Mouse (Mus musculus) G1E (cell line): ENCODE measurements around the gene Rplp2. TPM values are rescaled to one million over a fixed set of nuclear protein-coding genes. Genes with fewer than 3 reads are reported as not detected.

Experiments
- ATAC-seq: 2 replicates; pipeline ENCODE4 v1.8.0; 2016; ENCODE audit warnings: mild to moderate bottlenecking; ENCODE audit not compliant: insufficient number of reproducible peaks, poor library complexity, low FRiP score, severe bottlenecking; ENCODE audit errors: extremely low read depth
- DNase-seq: peaks from one replicate; pipeline ENCODE4 v3.0.0; 2012; ENCODE audit warnings: low spot score
- H3K27me3 ChIP-seq: 2 replicates; pipeline ENCODE4 v1.6.1; 2012; ENCODE audit warnings: mild to moderate bottlenecking, low read length, inconsistent platforms; ENCODE audit not compliant: insufficient read depth
- H3K36me3 ChIP-seq: replicated peaks from 2 replicates; pipeline ENCODE3; 2012; ENCODE audit warnings: mild to moderate bottlenecking, inconsistent platforms
- H3K4me1 ChIP-seq: 2 replicates; pipeline ENCODE4 v1.6.1; 2012; ENCODE audit warnings: low read depth, low read length, inconsistent platforms, mixed read lengths; ENCODE audit not compliant: insufficient read depth
- H3K4me3 ChIP-seq: 2 replicates; pipeline ENCODE4 v1.5.1; 2012; ENCODE audit warnings: low read depth, mild to moderate bottlenecking, inconsistent platforms, low read length, moderate library complexity, mixed read lengths
- H3K9me3 ChIP-seq: replicated peaks from 2 replicates; pipeline ENCODE4 v1.6.1; 2012; ENCODE audit warnings: inconsistent platforms
- CTCF ChIP-seq: IDR thresholded peaks from 2 replicates; pipeline ENCODE4 v1.5.1; 2012; ENCODE audit warnings: low read depth, low read length, inconsistent platforms, mixed read lengths
- GATA1 ChIP-seq: IDR thresholded peaks from 2 replicates; pipeline ENCODE4 v1.6.1; 2012; ENCODE audit warnings: borderline replicate concordance, low read length, inconsistent platforms, mixed read lengths
- GATA2 ChIP-seq: IDR thresholded peaks from 2 replicates; pipeline ENCODE4 v1.6.1; 2012; ENCODE audit warnings: low read depth, low read length, inconsistent platforms, borderline replicate concordance
- POLR2AphosphoS5 ChIP-seq: IDR thresholded peaks from 2 replicates; pipeline ENCODE4 v1.6.1; 2012; ENCODE audit warnings: low read depth, low read length, inconsistent platforms; ENCODE audit not compliant: insufficient replicate concordance
- TAL1 ChIP-seq: conservative IDR thresholded peaks from 2 replicates; pipeline ENCODE4 v1.6.1; 2012; ENCODE audit warnings: low read depth, low read length, inconsistent platforms, mixed read lengths
- polyA plus RNA-seq: library from polyadenylated mRNA; stranded (reverse); fragments of >175 nt; gene quantifications from 2 replicates; pipeline ENCODE4 v1.2.3, GENCODE M21; 2012
- total RNA-seq, 2 experiments: library from RNA; stranded (forward) in 1 of 2; stranded (reverse) in 1 of 2; fragments of 200-1000 nt in 1 of 2; fragments of >200 nt in 1 of 2; fragmentation: Nextera tagmentation in 1 of 2; gene quantifications; 2 replicates each; pipeline ENCODE4 v1.2.3; 2014 to 2017

Gene Rplp2
- total and polyA plus RNA-seq, 3 experiments, result 939 to 6,746 (median 1,867) TPM

DNA sequence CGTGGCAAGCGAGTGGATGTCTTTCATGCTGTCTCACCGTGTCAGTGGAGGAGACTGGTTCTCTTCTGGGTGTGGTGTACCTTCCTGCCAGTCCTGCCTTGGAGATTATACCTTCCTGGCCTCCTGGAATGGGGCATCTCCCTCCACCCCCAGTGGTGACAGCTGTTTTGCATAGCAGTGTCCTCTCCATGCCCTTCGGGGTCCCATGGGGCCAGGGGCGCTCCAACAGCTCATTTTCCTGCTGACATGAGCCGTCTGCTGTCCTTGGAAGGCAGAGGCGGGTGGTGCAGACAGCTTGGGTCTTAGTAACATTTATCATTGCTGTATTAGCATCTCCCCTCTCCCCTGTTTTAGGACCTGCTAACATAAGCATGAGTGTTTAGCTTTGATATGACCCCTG lies 40.0 kb downstream of the Rplp2 start:
- ATAC-seq, result no peak
- Histone ChIP-seq H3K36me3 (peaks cover 95% of the 10 kb centered on the region), H3K9me3 (no peaks in the 10 kb centered on the region), H3K4me3 (no peak overlapping the region), H3K27me3 (no peaks in the 10 kb centered on the region), H3K4me1 (peaks cover 7% of the 10 kb centered on the region)
- DNase-seq, result no peak
- TF ChIP-seq TAL1 (no peak), GATA1 (no peak), POLR2AphosphoS5 (no peak), GATA2 (no peak), CTCF (no peak)

GRCm38 (mm10) chr7:141491151-141491550 lies 44.0 kb downstream of the Rplp2 start:
- Histone ChIP-seq H3K9me3 (no peaks in the 10 kb centered on the region), H3K4me1 (0 out of 2 replicates have a peak, but pooled peaks cover 2% of the 10 kb centered on the region), H3K27me3 (no peaks in the 10 kb centered on the region), H3K4me3 (no peak overlapping the region), H3K36me3 (peaks cover 94% of the 10 kb centered on the region)
- ATAC-seq (no peak; the same call in 1 of the 2 replicates), DNase-seq (no peak)
- no peak for TF ChIP-seq CTCF
- TF ChIP-seq POLR2AphosphoS5, result no peak

- Histone ChIP-seq H3K27me3 (no peaks in the 10 kb centered on the region), H3K4me3 (no peak overlapping the region), H3K9me3 (no peaks in the 10 kb centered on the region), H3K4me1 (0 out of 2 replicates have a peak, but pooled peaks cover 2% of the 10 kb centered on the region), H3K36me3 (peaks cover 94% of the 10 kb centered on the region)
- ATAC-seq (no peak), DNase-seq (no peak)
- no peak for TF ChIP-seq GATA1
- no peak for TF ChIP-seq GATA2
- TF ChIP-seq TAL1, result no peak
- TF ChIP-seq POLR2AphosphoS5, result no peak
- no peak for TF ChIP-seq CTCF
Measured at GRCm38 (mm10) chr7:141492738-141493137, 45.6 kb downstream of the Rplp2 start.

DNA sequence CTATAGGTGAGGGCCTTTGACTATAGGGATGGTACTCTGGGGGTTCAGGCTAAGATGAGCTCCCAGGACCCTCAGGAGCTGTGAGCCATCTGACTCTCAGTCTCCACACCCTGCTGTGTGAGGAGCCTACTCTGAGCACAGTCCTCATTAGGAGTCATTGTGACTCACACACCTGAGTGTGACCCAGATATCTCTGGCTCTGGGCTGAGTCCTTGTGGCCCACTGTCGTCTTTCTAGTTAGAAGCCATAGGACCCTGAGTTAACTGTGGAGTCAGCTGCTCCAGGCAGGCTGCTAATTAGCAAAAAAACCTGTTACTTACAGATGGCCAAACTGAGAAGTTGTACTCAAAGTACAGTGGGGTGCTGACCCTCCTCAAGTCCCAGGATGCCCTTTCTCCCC lies 46.6 kb downstream of the Rplp2 start:
- no peak for ATAC-seq
- DNase-seq, result no peak
- Histone ChIP-seq H3K4me1 (0 out of 2 replicates have a peak, but pooled peaks cover 2% of the 10 kb centered on the region), H3K9me3 (no peaks in the 10 kb centered on the region), H3K27me3 (no peaks in the 10 kb centered on the region), H3K4me3 (no peak overlapping the region), H3K36me3 (peaks cover 98% of the 10 kb centered on the region)
- TF ChIP-seq POLR2AphosphoS5 (no peak), CTCF (no peak), GATA1 (no peak), TAL1 (no peak), GATA2 (no peak)

DNA sequence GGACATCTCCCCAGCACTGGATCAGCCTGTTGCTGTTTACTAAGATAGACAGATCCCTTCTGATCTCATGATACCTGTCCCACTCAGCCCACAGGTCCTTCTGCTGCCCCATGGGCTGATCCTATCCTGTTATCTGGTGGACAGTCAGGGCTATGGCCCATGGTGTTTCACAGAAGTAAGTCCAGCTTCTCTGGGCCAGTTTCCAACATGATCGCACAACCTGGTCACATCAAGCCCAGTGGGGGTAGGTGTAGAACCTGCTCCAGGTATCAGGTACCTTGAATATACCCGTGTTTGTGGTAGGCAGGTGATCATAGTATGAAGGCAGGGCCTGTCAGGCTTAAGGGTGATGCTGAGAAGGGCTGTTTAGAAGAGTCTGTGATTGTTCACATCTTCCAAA lies 48.2 kb downstream of the Rplp2 start:
- ATAC-seq (no peak), DNase-seq (no peak)
- H3K4me3 ChIP-seq, result no peak overlapping the region
- H3K9me3 ChIP-seq, result no peaks in the 10 kb centered on the region
- 0 out of 2 replicates have a peak, but pooled peaks cover 2% of the 10 kb centered on the region for H3K4me1 ChIP-seq
- no peaks in the 10 kb centered on the region for H3K27me3 ChIP-seq
- TF ChIP-seq CTCF (no peak), GATA2 (no peak), POLR2AphosphoS5 (no peak), TAL1 (no peak), GATA1 (no peak)
- peaks cover 99% of the 10 kb centered on the region for H3K36me3 ChIP-seq

DNA sequence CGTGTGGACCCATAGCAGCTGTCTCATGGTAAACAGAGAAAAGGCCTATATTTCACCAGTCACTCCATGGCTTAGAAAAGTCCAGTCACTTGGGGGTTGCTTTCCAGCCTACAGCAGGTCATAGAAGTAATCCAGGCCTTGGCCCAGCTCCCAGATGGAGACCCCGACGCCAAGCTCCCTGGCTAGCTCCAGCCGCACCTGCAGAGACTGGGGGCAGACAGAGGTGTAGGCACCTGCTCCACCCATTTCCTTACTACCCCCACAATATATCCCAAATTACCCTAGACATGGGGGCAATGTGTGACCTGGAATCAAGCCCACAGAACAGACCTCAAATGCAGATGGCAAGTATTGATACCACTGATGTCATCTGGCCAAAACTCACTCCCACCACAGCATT lies 48.8 kb downstream of the Rplp2 start:
- H3K4me1 ChIP-seq, result 0 out of 2 replicates have a peak, but pooled peaks cover 2% of the 10 kb centered on the region
- peaks cover 97% of the 10 kb centered on the region for H3K36me3 ChIP-seq
- no peaks in the 10 kb centered on the region for H3K27me3 ChIP-seq
- TF ChIP-seq GATA1, result no peak
- ATAC-seq, result no peak
- H3K4me3 ChIP-seq, result no peak overlapping the region
- H3K9me3 ChIP-seq, result no peaks in the 10 kb centered on the region
- no peak for DNase-seq

DNA sequence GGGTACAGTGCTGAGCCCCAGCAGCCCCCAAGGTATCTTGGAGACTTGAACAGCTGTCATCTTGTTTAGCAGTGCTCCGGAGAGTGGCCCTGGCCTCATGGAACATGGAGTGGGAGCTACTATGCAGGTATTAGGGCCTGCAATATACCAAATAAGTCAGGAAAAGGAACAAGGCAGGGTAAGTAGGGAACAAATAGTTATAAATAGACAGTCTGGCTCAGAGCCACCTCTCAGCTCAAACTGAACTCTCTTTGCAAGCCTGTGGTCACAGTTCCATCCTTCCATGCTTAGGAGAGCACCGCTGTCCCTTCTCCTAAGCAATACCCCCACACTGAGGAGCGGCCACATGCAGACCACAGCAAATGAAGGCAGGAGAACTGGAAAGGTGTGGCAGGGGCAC lies 50.4 kb downstream of the Rplp2 start:
- ATAC-seq (no peak), DNase-seq (no peak)
- TF ChIP-seq CTCF (no peak), GATA2 (no peak), POLR2AphosphoS5 (no peak), TAL1 (no peak), GATA1 (no peak)
- Histone ChIP-seq H3K27me3 (no peaks in the 10 kb centered on the region), H3K4me3 (no peak overlapping the region), H3K9me3 (no peaks in the 10 kb centered on the region), H3K4me1 (peaks cover 8% of the 10 kb centered on the region), H3K36me3 (peaks cover 96% of the 10 kb centered on the region)

Other genes starting within 250 kb of the Rplp2 start
Only the 20 nearest of the 24 such genes appear.
- gene Irf7, start 180.9 kb upstream of the Rplp2 start, total RNA-seq (2014; fragmentation: Nextera tagmentation), result 1.6 and 2.5 TPM in 2 replicates
- gene Irf7, start 180.9 kb upstream of the Rplp2 start, total RNA-seq (2017), result 6.2 and 6.8 TPM in 2 replicates
- 12.9 and 17.6 TPM in 2 replicates for gene Irf7, start 180.9 kb upstream of the Rplp2 start, polyA plus RNA-seq
- gene Cdhr5, start 170.6 kb upstream of the Rplp2 start, total RNA-seq (2014; fragmentation: Nextera tagmentation), result not detected in 2 replicates
- 0.05 TPM in 1 of 2 replicates, not detected in the other for gene Cdhr5, start 170.6 kb upstream of the Rplp2 start, total RNA-seq (2017)
- not detected in 2 replicates for gene Cdhr5, start 170.6 kb upstream of the Rplp2 start, polyA plus RNA-seq
- gene Sct, start 168.2 kb upstream of the Rplp2 start, total RNA-seq (2014; fragmentation: Nextera tagmentation), result not detected in 2 replicates
- gene Sct, start 168.2 kb upstream of the Rplp2 start, total RNA-seq (2017), result not detected in 2 replicates
- not detected in 2 replicates for gene Sct, start 168.2 kb upstream of the Rplp2 start, polyA plus RNA-seq
- gene Drd4, start 155.4 kb upstream of the Rplp2 start, total RNA-seq (2014; fragmentation: Nextera tagmentation), result not detected in 2 replicates
- 0.38 TPM in 1 of 2 replicates, not detected in the other for gene Drd4, start 155.4 kb upstream of the Rplp2 start, total RNA-seq (2017)
- not detected in 2 replicates for gene Drd4, start 155.4 kb upstream of the Rplp2 start, polyA plus RNA-seq
- gene Deaf1, start 119.7 kb upstream of the Rplp2 start, total RNA-seq (2014; fragmentation: Nextera tagmentation), result 35.3 and 41.2 TPM in 2 replicates
- 22.9 and 27.0 TPM in 2 replicates for gene Deaf1, start 119.7 kb upstream of the Rplp2 start, total RNA-seq (2017)
- gene Deaf1, start 119.7 kb upstream of the Rplp2 start, polyA plus RNA-seq, result 55.8 and 61.7 TPM in 2 replicates
- gene Tmem80, start 119.6 kb upstream of the Rplp2 start, total RNA-seq (2014; fragmentation: Nextera tagmentation), result 22.5 and 24.4 TPM in 2 replicates
- 18.0 and 18.3 TPM in 2 replicates for gene Tmem80, start 119.6 kb upstream of the Rplp2 start, total RNA-seq (2017)
- gene Tmem80, start 119.6 kb upstream of the Rplp2 start, polyA plus RNA-seq, result 8.4 and 9.0 TPM in 2 replicates
- gene Eps8l2, start 108.5 kb upstream of the Rplp2 start, total RNA-seq (2014; fragmentation: Nextera tagmentation), result not detected in 2 replicates
- gene Eps8l2, start 108.5 kb upstream of the Rplp2 start, total RNA-seq (2017), result 0.33 TPM in 1 of 2 replicates, not detected in the other
- not detected in 2 replicates for gene Eps8l2, start 108.5 kb upstream of the Rplp2 start, polyA plus RNA-seq
- gene Taldo1, start 55.2 kb upstream of the Rplp2 start, total RNA-seq (2014; fragmentation: Nextera tagmentation), result 59.1 and 68.2 TPM in 2 replicates
- gene Taldo1, start 55.2 kb upstream of the Rplp2 start, total RNA-seq (2017), result 514 and 659 TPM in 2 replicates
- 207 and 336 TPM in 2 replicates for gene Taldo1, start 55.2 kb upstream of the Rplp2 start, polyA plus RNA-seq
- gene Gatd1, start 33.2 kb upstream of the Rplp2 start, total RNA-seq (2014; fragmentation: Nextera tagmentation), result 22.6 and 30.8 TPM in 2 replicates
- 23.8 and 23.9 TPM in 2 replicates for gene Gatd1, start 33.2 kb upstream of the Rplp2 start, total RNA-seq (2017)
- gene Gatd1, start 33.2 kb upstream of the Rplp2 start, polyA plus RNA-seq, result 15.4 and 16.5 TPM in 2 replicates
- gene Cend1, start 17.9 kb upstream of the Rplp2 start, total RNA-seq (2014; fragmentation: Nextera tagmentation), result not detected in 2 replicates
- not detected in 2 replicates for gene Cend1, start 17.9 kb upstream of the Rplp2 start, total RNA-seq (2017)
- gene Cend1, start 17.9 kb upstream of the Rplp2 start, polyA plus RNA-seq, result not detected in 2 replicates
- 16.3 and 20.8 TPM in 2 replicates for gene Slc25a22, start 9.5 kb upstream of the Rplp2 start, total RNA-seq (2014; fragmentation: Nextera tagmentation)
- 3.7 and 3.8 TPM in 2 replicates for gene Slc25a22, start 9.5 kb upstream of the Rplp2 start, total RNA-seq (2017)
- 51.8 and 54.9 TPM in 2 replicates for gene Slc25a22, start 9.5 kb upstream of the Rplp2 start, polyA plus RNA-seq
- gene Pidd1, start 3.3 kb upstream of the Rplp2 start, total RNA-seq (2014; fragmentation: Nextera tagmentation), result 22.9 and 29.6 TPM in 2 replicates
- 8.8 and 8.9 TPM in 2 replicates for gene Pidd1, start 3.3 kb upstream of the Rplp2 start, total RNA-seq (2017)
- 40.1 and 59.6 TPM in 2 replicates for gene Pidd1, start 3.3 kb upstream of the Rplp2 start, polyA plus RNA-seq
- gene Pnpla2, start 7.8 kb downstream of the Rplp2 start, total RNA-seq (2014; fragmentation: Nextera tagmentation), result 23.6 and 26.7 TPM in 2 replicates
- gene Pnpla2, start 7.8 kb downstream of the Rplp2 start, total RNA-seq (2017), result 7.1 and 9.9 TPM in 2 replicates
- gene Pnpla2, start 7.8 kb downstream of the Rplp2 start, polyA plus RNA-seq, result 49.9 and 50.5 TPM in 2 replicates
- gene Cracr2b, start 13.7 kb downstream of the Rplp2 start, total RNA-seq (2014; fragmentation: Nextera tagmentation), result not detected in 2 replicates
- gene Cracr2b, start 13.7 kb downstream of the Rplp2 start, total RNA-seq (2017), result 0.44 TPM in 1 of 2 replicates, not detected in the other
- gene Cracr2b, start 13.7 kb downstream of the Rplp2 start, polyA plus RNA-seq, result not detected in 2 replicates
- 6.4 and 13.8 TPM in 2 replicates for gene Cd151, start 20.0 kb downstream of the Rplp2 start, total RNA-seq (2014; fragmentation: Nextera tagmentation)
- gene Cd151, start 20.0 kb downstream of the Rplp2 start, total RNA-seq (2017), result 18.1 and 24.3 TPM in 2 replicates
- 8.0 and 13.3 TPM in 2 replicates for gene Cd151, start 20.0 kb downstream of the Rplp2 start, polyA plus RNA-seq
- 13.0 and 18.7 TPM in 2 replicates for gene Polr2l, start 27.8 kb downstream of the Rplp2 start, total RNA-seq (2014; fragmentation: Nextera tagmentation)
- 61.0 and 66.9 TPM in 2 replicates for gene Polr2l, start 27.8 kb downstream of the Rplp2 start, total RNA-seq (2017)
- gene Polr2l, start 27.8 kb downstream of the Rplp2 start, polyA plus RNA-seq, result 58.3 and 69.4 TPM in 2 replicates
- gene Tspan4, start 27.9 kb downstream of the Rplp2 start, total RNA-seq (2014; fragmentation: Nextera tagmentation), result 13.5 and 14.6 TPM in 2 replicates
- gene Tspan4, start 27.9 kb downstream of the Rplp2 start, total RNA-seq (2017), result 28.7 and 35.3 TPM in 2 replicates
- gene Tspan4, start 27.9 kb downstream of the Rplp2 start, polyA plus RNA-seq, result 15.3 and 16.2 TPM in 2 replicates
- 15.4 and 19.4 TPM in 2 replicates for gene Chid1, start 92.5 kb downstream of the Rplp2 start, total RNA-seq (2014; fragmentation: Nextera tagmentation)
- gene Chid1, start 92.5 kb downstream of the Rplp2 start, total RNA-seq (2017), result 25.1 and 32.5 TPM in 2 replicates
- 14.4 and 19.2 TPM in 2 replicates for gene Chid1, start 92.5 kb downstream of the Rplp2 start, polyA plus RNA-seq
- gene Ap2a2, start 114.8 kb downstream of the Rplp2 start, total RNA-seq (2014; fragmentation: Nextera tagmentation), result 1.0 and 3.2 TPM in 2 replicates
- gene Ap2a2, start 114.8 kb downstream of the Rplp2 start, total RNA-seq (2017), result 4.5 and 5.3 TPM in 2 replicates
- gene Ap2a2, start 114.8 kb downstream of the Rplp2 start, polyA plus RNA-seq, result 2.8 TPM in 2 replicates
- gene Muc6, start 207.9 kb downstream of the Rplp2 start, total RNA-seq (2014; fragmentation: Nextera tagmentation), result not detected in 2 replicates
- 0.22 and 0.23 TPM in 2 replicates for gene Muc6, start 207.9 kb downstream of the Rplp2 start, total RNA-seq (2017)
- not detected in 2 replicates for gene Muc6, start 207.9 kb downstream of the Rplp2 start, polyA plus RNA-seq